Mouse (Mus musculus) NIH3T3 (cell line): ENCODE measurements around the gene Alkbh2.

Source experiments
- DNase-seq: peaks from one replicate; pipeline ENCODE4 v3.0.0-alpha.2; 2012; ENCODE audit warnings: low read depth

Alkbh2 gene

GRCm38 (mm10) chr5:114146028-114146888, 18.2 kb upstream of the Alkbh2 start, which contains the start of gene Acacb:
Gene Acacb, plus strand, starts transcription at chr5:114146535.
- no peak for DNase-seq

GRCm38 (mm10) chr5:114139175-114139574, 11.2 kb upstream of the Alkbh2 start:
- DNase-seq = peak; percentile 33

- no peak for DNase-seq
Observed at GRCm38 (mm10) chr5:114138277-114139164, 10.5 kb upstream of the Alkbh2 start.

GRCm38 (mm10) chr5:114137481-114138276, 9.7 kb upstream of the Alkbh2 start:
- peak; percentile 37 for DNase-seq

- DNase-seq = no peak
Observed at GRCm38 (mm10) chr5:114135516-114135915, 7.5 kb upstream of the Alkbh2 start.

GRCm38 (mm10) chr5:114134091-114134534, 6.1 kb upstream of the Alkbh2 start:
- peak; percentile 85 for DNase-seq

GRCm38 (mm10) chr5:114132841-114133240, 4.8 kb upstream of the Alkbh2 start:
- DNase-seq = no peak

GRCm38 (mm10) chr5:114131521-114131840, 3.5 kb upstream of the Alkbh2 start:
- peak; percentile 70 for DNase-seq

- DNase-seq = peak; percentile 93
Observed at GRCm38 (mm10) chr5:114130698-114131520, 2.9 kb upstream of the Alkbh2 start.

GRCm38 (mm10) chr5:114130211-114130605, 2.2 kb upstream of the Alkbh2 start, which contains the start of gene Ung:
Gene Ung, plus strand, starts transcription at chr5:114130386.
- DNase-seq = peak; percentile 28

- no peak for DNase-seq
Observed at GRCm38 (mm10) chr5:114129550-114130210, 1.7 kb upstream of the Alkbh2 start.

GRCm38 (mm10) chr5:114126499-114127244, 1.3 kb downstream of the Alkbh2 start:
- no peak for DNase-seq

GRCm38 (mm10) chr5:114126008-114126407, 2.0 kb downstream of the Alkbh2 start:
- DNase-seq = no peak

GRCm38 (mm10) chr5:114119806-114120205, 8.2 kb downstream of the Alkbh2 start:
- DNase-seq = no peak

GRCm38 (mm10) chr5:114116586-114116985, 11.4 kb downstream of the Alkbh2 start:
- no peak for DNase-seq

- no peak for DNase-seq
Observed at GRCm38 (mm10) chr5:114115030-114115429, 13.0 kb downstream of the Alkbh2 start.

- peak; percentile 16 for DNase-seq
Observed at GRCm38 (mm10) chr5:114113334-114113733, 14.7 kb downstream of the Alkbh2 start.

GRCm38 (mm10) chr5:114106391-114106935, 21.6 kb downstream of the Alkbh2 start:
- DNase-seq = no peak

- DNase-seq = no peak
Observed at GRCm38 (mm10) chr5:114102807-114103206, 25.2 kb downstream of the Alkbh2 start.
